Mouse (Mus musculus) layer of hippocampus, postnatal 25 days (tissue): ENCODE results near the gene Lfng. TPM values are rescaled to one million over a fixed set of nuclear protein-coding genes. Genes with fewer than 3 reads are reported as not detected.

ENCODE experiments used
- DNase-seq, 2 experiments: peaks; one replicate each; pipeline ENCODE4 v3.0.0; 2022; ENCODE audit warnings: mixed read lengths in 2 of 2, low spot score in 1 of 2; ENCODE audit errors: extremely low spot score in 1 of 2
- total RNA-seq, 2 experiments: library from RNA; stranded (reverse); gene quantifications; 2 replicates each; pipeline ENCODE4 v1.2.3; 2021

Gene Lfng
- total RNA-seq = 10 to 100 TPM; 20.0 to 29.8 TPM

DNA sequence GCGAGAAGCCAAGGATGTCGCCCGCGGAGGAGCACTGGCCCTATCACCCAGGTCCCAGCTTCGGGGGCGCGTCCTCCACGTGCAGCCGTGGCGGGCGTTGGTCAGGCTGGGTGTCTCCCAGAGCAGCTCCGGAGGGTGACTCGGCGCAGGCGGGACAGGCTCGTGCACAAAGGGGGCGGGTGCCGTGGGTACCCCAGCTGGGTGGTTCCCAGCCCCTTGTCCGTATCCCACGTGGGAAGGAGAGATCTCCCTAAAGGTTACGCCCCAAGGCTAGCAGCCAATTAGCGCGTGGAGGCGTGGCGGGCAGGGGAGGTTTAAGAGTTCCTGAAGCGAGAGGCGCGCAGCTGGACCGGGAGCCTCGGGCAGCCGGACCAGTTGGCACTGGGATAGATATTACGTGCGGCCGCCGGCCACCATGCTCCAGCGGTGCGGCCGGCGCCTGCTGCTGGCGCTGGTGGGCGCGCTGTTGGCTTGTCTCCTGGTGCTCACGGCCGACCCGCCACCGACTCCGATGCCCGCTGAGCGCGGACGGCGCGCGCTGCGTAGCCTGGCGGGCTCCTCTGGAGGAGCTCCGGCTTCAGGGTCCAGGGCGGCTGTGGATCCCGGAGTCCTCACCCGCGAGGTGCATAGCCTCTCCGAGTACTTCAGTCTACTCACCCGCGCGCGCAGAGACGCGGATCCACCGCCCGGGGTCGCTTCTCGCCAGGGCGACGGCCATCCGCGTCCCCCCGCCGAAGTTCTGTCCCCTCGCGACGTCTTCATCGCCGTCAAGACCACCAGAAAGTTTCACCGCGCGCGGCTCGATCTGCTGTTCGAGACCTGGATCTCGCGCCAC is at the start of gene Lfng:
TSS of gene Lfng (plus strand) at position 320 of the 835 bp plus-strand sequence.
- peak; percentile 56 to 62 for DNase-seq

- no peak for DNase-seq
Measured at GRCm38 (mm10) chr5:140562601-140563000, 44.5 kb upstream of the Lfng start.

DNA sequence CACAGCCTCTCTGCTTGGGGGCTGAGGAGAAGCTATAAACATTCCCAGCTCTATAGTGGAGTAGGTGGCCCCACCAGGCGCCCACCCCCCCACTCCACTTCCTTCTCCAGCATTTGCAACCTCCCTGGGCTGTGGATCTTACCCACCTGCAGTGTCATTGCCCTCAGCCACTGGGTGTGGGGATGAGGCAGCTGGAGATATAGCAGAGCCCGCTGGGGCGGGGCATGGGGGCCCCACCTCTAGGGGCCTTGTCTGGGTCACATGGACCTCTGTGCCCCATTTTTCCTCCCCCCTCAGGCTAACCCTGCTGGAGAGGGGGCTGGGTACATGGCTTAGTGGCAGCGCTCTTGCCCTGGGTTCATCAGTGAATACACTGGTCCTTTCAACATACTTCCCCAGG is 42.2 kb upstream of the Lfng start, which contains the start of gene Grifin:
TSS of gene Grifin (minus strand) at position 176 of the 400 bp plus-strand sequence.
- DNase-seq = no peak

DNA sequence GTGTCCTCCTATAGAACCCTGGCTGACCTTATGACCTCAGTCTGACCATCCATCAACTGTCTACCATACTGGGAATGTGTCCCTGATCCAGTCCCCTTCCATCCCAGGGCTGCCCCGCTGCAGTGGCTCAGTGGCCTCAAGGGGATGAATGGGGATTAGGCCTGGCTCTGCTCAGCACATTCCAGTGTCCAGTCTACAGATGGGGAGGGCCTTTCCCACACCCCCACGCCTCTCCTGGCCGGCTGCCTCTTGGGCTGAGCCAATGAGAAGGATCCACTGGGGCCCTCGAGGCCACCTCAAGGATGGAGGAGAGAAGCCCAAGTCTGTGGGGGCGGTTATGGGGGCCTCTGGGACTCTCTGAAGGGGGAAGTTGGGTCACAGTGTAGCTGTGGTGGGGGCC is 41.7 kb upstream of the Lfng start:
- DNase-seq = no peak

DNA sequence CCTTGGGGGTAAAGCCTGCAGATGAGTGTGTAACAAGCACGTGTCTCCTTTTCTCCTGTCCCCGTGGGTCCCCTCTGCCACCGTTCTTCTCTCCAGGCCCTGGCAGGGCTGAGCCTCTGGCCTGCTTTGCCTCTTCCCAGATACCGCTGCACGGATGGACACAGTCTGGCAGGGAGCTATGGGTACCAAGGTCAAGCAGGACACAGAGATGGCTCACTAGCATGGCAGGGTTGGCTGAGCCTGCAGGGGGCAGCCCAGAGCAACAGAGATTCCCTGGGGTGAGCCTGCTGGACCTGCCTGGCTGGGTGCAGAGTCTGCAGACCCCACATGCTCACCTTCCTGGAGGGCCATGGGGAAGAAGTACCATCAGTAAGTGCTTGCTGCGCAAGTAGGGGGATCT is 41.3 kb upstream of the Lfng start:
- DNase-seq = peak in 1 of 2 experiments; percentile 63

DNA sequence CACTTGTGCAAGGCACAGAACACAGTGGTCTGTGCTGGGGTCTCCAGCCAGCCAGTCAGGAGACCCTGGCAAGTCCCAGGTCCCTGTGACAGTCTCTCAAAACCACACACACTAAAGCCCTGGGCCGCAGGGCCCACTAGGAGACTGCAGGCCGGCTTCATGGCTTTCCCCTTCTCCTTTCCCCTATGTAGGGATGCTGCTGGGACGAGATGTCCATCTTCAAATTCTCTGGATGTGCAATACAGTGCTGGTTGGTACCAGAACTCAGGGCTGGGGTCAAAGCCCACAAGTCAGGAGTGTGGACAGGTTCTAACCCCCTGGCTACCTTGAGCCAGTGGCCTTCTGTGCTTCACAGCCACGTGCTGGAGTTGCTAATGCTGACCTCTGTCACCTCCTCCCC is 40.8 kb upstream of the Lfng start:
- DNase-seq = no peak

DNA sequence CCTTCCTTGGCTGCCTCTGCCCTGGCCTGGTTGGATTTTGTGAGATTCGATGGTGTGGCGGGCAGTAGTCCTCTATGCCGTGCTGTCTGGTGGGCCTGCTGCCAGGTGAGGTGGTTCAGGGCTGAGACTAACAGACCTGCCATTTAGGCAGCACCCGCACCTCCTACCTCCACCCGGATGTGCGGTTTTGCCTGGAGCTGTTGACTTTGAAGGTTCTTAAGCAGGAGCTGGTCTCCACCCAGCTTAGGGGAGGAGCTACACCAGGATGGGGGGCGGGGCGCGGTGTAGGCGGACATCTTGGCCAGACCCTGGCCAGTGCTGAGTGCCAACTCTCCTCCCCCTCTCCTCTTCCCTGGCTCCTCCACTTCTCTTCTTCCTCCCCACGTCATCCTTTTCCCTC is 39.8 kb upstream of the Lfng start:
- DNase-seq = peak in 1 of 2 experiments; percentile 23

GRCm38 (mm10) chr5:140567751-140568150 is 39.4 kb upstream of the Lfng start:
- no peak for DNase-seq

DNA sequence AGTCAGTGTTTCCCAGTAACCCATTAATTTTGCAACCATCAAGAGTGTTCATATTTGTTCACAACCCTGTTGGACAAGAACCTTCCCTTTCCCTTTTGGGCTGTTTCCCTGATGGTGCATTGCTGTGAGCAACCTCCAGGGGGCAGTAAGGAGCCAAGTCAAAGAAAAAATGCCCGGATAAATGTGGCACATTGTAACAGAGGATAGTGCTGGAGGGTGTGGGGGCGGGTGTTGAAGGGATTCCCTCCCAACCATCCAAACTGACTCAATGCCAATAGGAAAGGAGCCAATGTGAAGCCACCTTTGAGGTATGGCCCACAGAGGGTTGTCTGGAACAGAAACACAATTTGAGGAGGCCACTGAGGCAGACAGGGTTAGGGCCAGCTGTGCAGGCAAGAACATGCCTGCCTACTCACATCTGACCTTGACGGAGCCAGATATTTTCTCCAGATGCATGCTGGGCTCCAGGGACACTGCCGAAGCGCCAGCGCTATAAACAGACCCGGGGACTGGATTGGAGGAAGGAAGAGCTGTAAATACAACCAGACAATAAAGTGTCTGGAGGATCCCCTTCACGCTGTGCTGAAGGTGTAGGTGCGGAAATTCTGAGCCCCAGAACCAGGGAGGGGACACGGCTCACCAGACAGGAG is 38.7 kb upstream of the Lfng start:
- peak; percentile 37 to 71 for DNase-seq

DNA sequence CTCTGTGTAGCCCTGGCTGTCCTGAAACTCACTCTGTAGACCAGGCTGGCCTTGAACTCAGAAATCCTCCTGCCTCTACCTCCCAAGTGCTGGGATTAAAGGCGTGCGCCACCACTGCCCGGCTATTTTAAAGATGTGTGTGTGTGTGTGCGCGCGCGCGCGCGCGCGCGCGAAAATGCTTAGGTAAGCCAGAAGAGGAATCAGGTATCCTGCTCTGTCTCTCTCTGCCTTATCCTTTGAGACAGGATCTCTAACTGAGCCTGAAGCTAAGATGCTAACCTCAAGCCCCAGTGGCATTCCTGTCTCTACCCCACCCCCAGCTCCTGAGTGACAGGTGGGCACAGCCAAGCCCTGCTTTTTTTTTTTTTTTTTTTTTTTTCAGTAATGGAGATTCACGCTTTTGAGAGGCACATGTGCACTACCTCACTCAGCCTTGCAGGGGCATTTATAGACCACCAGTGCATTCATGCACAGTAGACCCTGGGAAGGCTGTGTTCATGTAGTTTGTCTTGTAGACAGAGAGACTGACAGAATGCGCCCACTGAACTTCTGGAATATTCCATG is 38.0 kb upstream of the Lfng start:
- DNase-seq = no peak

- DNase-seq = no peak
Measured at GRCm38 (mm10) chr5:140570223-140570870, 36.8 kb upstream of the Lfng start.

DNA sequence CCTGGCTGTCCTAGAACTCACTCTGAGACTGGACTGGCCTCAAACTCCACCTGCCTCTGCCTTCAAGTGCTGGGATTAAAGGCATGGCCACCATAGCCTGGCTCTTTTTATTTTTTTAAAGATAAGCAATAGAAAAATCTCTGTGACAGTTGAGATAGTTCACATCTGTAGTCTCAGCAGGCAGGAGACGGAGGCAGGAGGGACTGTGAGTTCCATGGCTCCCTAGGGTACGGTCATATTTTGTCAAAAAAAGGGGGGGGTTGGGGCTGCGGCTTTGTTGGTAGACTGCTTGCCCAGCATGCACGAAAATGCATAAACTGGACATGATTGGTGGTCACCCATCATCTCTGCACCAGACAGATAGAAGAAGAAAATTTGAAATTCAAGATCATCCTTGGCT is 35.9 kb upstream of the Lfng start:
- DNase-seq = no peak

- peak in 1 of 2 experiments; percentile 19 for DNase-seq
Measured at GRCm38 (mm10) chr5:140571673-140572072, 35.4 kb upstream of the Lfng start.

DNA sequence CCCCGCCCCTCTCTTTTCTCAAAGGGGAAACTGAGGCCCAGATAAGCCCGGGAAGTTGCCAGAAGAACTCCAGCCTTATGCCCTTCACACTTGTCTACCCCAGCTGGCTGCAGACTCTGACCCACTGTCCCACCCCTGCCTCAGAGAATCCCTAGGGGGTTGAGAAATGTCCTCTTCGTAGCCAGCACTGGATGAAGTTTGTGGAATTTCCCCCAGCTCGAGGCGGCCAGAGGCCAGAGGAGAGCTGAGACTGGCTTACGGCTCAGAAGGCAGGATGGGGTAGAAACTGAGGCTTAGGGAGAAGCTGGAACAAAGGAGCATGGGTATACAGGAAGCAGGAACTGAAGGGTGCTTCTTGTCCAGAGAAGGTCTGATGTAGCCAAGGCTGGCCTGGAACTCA is 34.5 kb upstream of the Lfng start:
- DNase-seq = no peak

- DNase-seq = no peak
Measured at GRCm38 (mm10) chr5:140575381-140575866, 31.7 kb upstream of the Lfng start.

GRCm38 (mm10) chr5:140579221-140579620 is 27.9 kb upstream of the Lfng start:
- DNase-seq = no peak

DNA sequence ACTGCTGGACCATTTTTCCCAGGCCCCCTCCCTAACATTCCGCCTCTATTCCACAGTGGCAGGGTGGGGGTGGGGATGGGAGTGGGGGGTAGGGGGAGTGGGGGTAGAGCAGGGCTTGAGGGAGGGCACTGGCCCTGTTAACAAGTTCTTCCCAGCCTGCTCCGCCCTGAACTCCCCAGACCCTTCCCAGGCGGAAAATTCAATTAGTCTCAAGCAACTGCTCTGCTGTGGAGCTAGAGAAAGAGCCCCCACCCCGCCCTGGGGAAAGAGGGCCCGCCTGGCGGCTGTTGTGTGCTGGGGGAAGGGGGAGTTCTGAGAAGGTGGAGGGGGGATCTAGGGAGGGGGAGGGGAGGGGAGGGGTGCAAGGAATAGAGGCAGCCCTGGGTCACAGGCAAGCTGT is 27.3 kb upstream of the Lfng start:
- DNase-seq = no peak

- DNase-seq = no peak
Measured at GRCm38 (mm10) chr5:140581569-140581968, 25.6 kb upstream of the Lfng start.

GRCm38 (mm10) chr5:140582995-140583731 is 24.0 kb upstream of the Lfng start:
- DNase-seq = no peak

GRCm38 (mm10) chr5:140583732-140584368 is 23.3 kb upstream of the Lfng start:
- no peak for DNase-seq
